Mouse (Mus musculus) mesoderm, embryonic 11.5 days (tissue): Measurements from ENCODE around the gene Oser1.
"Not testable (repeated sequence)": the region's sequence is repeated elsewhere in the genome, so short reads cannot be mapped to it uniquely, and the experiment has no call there.

ENCODE experiments used
- DNase-seq: peaks from one replicate; pipeline ENCODE4 v3.0.0-alpha.2; 2012; ENCODE audit warnings: low read depth, low spot score

Gene Oser1

DNA sequence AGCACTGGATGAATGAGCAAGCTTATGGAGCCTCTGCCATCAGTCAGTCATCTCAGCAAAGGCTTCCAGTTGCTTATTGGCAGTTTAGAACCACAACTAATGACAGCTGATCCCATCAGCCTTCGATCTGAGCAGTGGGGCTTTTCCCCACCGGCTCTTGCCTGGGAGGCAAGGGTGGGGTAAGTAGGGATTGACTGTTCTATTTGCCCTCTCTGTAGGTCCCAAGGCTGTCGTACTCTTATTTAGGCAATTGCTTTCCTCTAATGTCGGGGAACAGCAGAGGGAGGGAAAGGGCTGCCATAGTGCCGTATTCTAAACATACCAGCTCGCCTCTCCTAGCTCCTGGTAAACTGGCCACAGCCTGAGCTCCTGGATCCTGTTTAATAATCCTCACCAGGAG is at the start of gene Oser1:
TSS of gene Oser1 (minus strand) at position 101 of the 400 bp plus-strand sequence.
- no peak for DNase-seq

GRCm38 (mm10) chr2:163472466-163472851 is 48.0 kb upstream of the Oser1 start, which contains the start of gene Fitm2:
Gene Fitm2 (minus strand): TSS chr2:163472629.
- peak; percentile 99 for DNase-seq

DNA sequence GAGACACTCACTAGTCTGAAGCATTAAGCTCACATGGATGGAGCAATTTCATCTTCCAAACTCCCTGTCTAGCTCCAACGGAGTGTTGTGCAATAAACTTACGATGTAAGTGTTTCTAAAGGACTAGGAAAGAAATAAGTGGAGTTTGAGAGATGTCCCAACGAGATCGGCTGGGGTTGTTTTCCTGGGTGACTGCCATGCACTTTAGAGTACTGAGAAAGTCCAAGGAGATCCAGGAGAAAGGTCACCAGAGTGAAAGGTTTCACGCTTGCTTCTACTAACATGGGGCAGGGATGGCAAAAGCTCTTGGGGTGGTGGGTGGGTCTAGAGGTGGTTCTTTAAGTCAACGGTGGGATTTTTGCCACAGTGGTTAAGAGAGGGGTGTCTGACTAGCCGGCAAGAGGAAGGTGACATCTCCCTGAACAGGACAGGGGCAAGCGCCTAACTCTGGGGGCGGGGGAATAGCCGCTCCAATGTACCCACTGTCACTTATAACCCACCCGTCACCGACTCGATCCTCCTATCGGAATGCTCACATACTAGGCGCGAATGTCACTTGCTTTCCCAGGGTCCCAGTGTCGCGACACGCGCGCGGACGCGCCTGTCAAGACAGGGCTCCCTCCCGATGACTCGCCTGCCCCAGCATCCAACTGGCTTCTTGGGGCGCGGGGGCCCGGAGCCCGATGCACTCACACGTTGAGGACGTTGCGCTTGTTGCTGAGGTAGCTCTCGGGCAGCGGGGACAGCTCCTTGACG is 47.4 kb upstream of the Oser1 start:
- no peak for DNase-seq

- no peak for DNase-seq
These were observed 46.6 kb upstream of the Oser1 start for GRCm38 (mm10) chr2:163471136-163471535.

DNA sequence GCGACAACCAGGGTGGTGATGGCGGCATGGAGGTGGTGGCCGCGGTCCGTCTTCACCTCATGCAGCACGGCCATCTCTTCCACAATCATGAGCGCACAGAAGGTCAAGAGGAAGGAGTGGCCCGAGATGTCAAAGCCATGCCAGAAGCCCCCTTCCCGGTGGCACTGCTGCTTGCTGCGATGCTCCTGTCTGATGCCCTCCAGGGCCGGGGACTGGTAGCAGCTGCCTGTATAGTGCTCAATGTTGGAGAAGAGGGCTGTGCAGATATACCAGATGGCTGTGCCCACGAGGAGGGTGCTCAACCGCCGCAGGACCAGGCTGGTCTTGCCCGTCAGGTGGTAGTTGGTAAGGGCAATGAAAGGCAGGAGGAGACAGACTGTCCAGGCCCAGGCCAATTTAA is 45.2 kb upstream of the Oser1 start:
- no peak for DNase-seq

DNA sequence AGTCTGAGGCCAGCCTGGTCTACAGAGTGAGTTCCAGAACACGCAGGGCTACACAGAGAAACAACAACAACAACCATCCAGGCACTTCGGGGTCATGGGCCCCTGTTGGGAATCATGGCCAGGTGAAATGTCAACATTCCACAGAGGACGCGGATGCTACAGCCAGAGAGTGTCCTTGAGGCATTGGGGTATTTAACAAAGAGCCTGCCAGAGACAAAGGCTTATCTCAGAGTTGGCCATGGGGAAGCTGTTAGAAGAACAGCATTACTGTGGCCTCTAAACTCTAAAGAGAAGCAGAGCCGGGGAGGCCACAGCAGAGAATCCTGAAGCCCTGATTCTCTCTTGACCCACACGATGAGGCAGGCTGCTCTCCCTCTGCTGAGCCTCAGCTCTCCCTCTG is 44.4 kb upstream of the Oser1 start:
- DNase-seq = no peak

- no peak for DNase-seq
These were observed 43.1 kb upstream of the Oser1 start for GRCm38 (mm10) chr2:163467585-163467984.

- DNase-seq = no peak
These were observed 42.3 kb upstream of the Oser1 start for GRCm38 (mm10) chr2:163466771-163467170.

GRCm38 (mm10) chr2:163464562-163464961 is 40.1 kb upstream of the Oser1 start:
- no peak for DNase-seq

- DNase-seq = no peak
These were observed 39.5 kb upstream of the Oser1 start for GRCm38 (mm10) chr2:163463998-163464397.

DNA sequence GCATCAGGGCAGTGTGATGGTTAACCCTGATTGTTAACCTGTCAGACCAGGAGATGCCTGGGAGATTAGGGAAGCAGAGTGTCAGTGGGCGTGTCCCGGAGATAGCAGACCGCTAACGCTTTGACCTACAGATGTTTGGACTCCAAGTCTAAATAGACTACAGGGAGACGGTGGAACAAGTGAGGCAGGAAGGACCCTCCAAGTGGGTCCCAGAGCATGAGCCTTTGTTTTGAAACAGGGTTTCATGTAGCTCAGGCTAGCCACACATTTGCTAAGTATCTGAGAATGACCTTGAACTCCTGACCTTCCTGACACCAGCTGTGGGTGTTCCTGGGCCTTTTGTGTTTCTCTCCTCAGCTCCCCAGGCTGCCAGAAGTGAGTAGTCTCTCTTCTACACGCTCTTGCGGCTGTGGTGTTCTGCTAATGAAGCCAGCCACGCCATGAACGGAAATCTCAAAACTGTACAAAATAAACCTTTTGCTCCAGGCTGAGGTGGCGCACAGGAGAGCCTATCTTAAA is 38.8 kb upstream of the Oser1 start:
- DNase-seq = no peak

DNA sequence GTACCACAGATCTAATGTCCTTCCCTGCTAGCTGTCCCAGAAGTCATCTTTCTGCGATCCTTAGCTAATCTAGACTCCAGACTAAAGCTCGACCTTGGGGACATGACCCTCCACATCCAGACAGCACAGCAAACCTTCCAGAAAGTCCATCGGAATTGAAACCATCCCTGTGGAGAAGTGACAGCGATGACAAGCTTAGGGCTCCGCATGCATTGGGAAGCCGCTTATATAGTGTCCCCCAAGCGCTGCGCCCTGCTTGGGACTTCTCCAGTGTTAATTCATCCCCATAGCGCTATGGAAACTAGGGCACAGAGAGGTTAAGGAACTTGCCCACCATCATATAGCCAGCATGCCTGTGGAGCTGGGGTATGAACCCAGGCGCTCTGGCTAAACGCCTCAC is 38.3 kb upstream of the Oser1 start:
- no peak for DNase-seq

DNA sequence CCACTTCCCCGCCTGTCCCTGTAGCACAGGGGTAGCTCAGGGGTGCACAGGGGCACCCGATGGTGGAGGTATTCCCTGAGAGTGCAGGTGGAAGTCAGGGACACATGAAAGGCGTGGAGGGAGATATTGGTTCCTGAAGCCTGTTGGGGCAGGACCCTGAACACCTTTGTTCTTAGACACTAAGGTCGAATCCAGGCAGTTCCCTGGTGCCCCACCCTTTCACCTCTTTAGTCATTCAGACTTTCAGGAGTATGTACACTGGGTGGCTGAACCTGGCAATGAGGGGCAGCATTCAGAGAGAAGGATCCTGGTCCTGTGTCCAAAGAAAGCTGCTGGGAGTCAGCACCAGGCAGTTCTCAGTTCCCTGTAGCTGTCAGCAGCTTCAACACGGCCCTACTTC is 37.9 kb upstream of the Oser1 start:
- no peak for DNase-seq

DNA sequence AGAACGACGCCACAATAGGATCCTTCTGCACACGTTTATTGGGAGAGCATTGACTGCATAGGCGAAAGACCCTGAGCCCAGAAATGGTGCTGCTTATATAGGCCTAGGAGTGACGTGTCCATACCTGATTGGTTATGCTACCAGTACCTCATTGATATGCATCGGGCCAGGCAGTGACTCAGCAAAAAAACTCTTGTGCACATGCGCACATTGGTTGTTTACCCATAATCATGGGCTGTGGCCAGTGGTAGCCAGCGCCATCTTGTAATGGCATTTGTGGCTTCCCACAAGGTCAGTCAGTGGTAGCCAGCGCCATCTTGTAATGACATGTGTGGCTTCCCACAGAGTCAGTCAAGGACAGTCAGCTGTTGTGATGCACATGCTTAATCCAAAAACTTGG is 36.8 kb upstream of the Oser1 start:
- not testable (repeated sequence) for DNase-seq

DNA sequence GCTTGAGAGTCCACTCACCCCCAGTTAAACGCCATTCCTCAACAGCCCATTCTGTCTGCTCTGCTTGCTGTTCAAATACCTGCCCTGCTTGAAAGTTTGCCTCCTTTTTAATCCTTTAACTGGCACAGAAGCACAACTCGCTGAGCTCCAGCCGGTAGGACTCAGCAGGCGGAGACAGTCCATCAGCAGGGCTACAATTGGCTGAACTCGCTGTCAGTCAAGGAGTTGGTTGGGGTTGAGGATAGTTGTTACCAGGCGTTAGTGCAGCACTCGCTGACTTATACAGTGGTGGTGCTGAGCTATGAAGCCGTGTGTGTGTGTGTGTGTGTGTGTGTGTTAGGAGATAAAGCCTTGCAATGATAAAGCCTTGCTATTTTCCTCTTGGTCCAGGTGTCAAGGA is 36.1 kb upstream of the Oser1 start:
- DNase-seq = no peak

DNA sequence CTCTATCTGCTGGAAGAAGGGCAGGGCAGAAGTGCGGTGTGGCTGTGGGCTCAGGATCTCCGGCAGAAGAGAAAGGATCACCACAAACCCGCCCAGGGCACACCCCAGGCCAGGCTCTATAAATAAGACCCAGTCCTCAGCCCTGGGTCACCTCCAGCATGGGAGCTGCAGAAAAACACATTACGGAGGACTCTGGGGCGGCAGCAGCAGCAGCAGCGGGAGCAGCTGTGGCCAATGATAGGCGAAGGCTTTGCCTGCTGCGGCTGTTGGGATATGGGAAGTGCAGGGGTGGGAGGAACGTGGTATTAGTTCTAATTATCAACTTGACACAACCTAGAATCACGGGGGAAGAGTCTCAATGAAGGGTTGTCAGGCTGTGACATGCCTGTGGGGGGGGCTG is 34.9 kb upstream of the Oser1 start:
- no peak for DNase-seq

GRCm38 (mm10) chr2:163458539-163459265 is 34.2 kb upstream of the Oser1 start:
- no peak for DNase-seq

DNA sequence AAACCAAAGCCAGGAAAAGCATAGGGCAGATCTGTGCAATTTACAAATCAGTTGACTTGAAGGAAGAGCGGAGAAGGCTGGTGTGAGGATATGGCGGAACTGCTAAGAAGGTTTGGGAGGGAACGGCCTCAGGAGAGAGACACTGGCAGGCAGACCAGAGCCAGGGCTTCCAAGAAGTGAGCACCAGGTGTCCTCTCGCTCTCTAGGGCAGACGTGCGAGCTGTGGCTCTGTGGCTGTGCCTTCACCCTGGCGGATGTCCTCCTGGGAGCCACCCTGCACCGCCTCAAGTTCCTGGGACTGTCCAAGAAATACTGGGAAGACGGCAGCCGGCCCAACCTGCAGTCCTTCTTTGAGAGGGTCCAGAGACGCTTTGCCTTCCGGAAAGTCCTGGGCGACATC is 28.9 kb upstream of the Oser1 start:
- DNase-seq = no peak

DNA sequence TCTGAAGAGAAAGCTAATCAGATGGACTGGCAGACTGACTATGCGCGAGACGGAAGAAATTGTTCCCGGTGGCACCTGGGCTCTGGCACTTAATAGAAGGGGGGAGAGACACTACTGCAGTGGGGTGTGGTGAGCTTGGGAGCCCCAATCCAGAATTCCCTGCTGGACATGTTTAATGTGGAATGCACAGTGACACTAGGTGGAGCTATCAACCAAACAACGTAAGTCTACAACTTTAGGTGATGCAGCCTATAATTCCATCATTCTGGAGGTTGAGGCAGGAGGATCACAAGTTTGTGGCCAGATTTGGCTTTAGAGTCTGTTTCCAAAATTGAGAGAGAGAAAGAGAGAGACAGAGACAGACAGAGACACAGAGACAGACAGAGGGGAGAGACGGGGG is 28.2 kb upstream of the Oser1 start:
- no peak for DNase-seq

DNA sequence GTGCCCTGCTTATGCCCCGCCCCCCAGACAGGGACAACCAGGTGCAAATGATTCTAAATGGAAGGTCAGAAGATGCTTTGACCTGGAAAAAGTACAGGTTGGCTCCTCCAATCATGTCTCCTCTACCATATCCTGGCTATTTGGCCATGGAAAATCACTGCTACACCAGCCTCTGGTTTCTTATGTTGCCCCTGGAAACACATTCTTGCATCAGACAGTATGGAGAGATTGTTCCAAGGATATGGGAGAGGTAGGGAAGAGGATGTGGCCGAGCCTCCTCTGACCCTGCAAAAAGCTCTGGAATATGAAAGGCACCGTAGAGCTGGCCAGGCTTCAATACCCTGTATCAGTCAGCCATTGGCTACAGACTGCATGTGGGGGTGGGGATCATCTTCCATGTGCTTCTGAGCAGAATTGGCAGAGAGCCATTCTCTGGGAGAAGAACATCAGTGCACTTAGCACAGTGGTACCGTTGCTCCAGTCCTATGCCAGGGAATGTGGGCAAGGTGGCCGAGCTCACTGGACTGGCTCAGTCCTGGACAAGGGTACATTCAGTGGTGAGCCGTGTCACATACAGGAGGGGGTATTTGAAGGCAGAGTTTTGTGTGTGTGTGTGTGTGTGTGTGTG is 26.3 kb upstream of the Oser1 start:
- no peak for DNase-seq

DNA sequence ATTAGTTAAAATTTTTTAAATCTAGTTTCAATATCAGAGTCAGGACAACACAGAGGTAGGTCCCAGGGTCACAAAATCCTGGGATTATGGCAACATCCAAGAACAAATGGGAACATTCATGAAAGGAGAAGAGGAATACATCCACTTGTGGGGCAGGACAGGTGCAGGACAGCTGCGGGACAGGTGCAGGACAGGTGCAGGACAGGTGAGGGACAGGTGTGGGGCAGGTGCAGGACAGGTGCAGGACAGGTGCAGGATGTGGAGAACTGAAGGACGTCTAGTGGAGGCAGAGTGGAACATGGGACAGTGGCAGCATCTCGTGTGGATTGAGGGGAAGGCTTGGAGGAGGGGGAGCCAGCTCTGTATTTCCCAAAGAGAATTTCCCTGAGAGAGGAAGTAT is 24.8 kb upstream of the Oser1 start:
- no peak for DNase-seq

- no peak for DNase-seq
These were observed 22.9 kb upstream of the Oser1 start for GRCm38 (mm10) chr2:163447375-163447774.

DNA sequence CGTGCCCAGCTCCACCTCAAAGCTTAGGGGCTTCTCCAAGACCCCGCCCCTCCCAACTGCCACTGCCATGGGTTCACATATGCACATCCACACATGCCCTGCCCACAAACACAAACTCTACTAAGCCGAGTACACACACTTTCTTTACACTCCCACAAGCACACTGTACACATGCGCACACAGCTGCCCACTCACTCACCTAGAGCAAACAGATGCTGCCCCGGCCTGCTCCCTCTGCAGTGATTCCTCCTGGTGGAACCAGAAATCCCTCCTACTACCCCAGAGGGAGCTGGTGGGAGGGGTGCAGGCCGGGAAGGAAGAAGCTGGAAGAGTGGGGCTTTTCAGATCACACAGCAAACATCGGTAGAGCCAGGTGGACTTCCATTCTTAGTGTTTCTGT is 19.5 kb upstream of the Oser1 start:
- DNase-seq = no peak
